Mouse (Mus musculus) CD4-positive naive resting alpha-beta T cell, adult 57 days (primary cell): Measurements from ENCODE around the gene Prl2c1. TPM values are rescaled to one million over a fixed set of nuclear protein-coding genes. Genes with fewer than 3 reads are reported as not detected.

Experiments
- total RNA-seq: library from RNA; stranded (reverse); gene quantifications from one replicate; pipeline ENCODE4 v1.2.4, GENCODE M21; 2023

The Prl2c1 gene
- total RNA-seq: not detected

DNA sequence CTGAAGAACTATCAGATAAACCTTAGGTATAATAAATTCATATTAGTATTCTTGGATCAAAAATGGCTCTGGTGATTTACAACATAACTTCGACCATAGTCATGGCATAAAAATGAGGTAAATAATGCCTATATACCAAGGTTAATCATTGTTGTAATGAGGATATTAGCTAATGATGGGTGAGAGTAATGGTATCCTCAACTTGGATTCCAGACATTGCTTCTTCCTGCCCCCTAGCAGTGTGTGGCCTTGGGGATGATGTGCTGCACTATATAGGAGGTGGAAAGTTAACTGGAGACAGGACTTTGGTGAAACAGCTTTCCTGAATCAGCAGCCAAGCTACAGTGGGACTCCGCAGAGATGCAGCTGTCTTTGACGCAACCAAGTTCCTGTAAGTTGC, at the start of gene Prl2c1:
Gene Prl2c1 (plus strand): TSS at position 301 of the 400 bp plus-strand sequence.

DNA sequence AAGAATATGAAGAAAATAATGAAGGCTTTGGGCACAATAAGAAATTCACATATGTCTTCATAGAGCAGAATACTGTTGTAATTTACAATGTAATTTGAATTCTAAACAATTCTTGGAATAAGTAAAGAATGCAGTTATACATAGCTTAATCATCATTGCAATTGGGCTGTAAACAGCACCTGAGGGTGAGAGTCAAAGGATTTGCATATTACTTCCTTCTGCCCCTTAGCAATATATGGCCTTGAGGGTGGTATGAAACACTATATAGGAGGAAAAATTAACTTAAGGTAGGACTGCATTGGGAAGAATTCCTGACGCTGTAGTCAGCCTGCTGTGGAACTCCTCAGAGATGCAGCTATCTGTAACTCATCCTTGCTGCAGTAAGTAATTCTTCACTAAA, 47.8 kb upstream of the Prl2c1 start, which contains the start of gene Prl2a1:
Gene Prl2a1 (plus strand): TSS at position 301 of the 400 bp plus-strand sequence.

Other genes starting within 250 kb of the Prl2c1 start
- not detected for gene Prl7b1, start 238.8 kb upstream of the Prl2c1 start, total RNA-seq
- not detected for gene Prl7a1, start 206.8 kb upstream of the Prl2c1 start, total RNA-seq
- not detected for gene Prl7a2, start 181.3 kb upstream of the Prl2c1 start, total RNA-seq
- not detected for gene Prl7d1, start 132.6 kb upstream of the Prl2c1 start, total RNA-seq
- not detected for gene Prl7c1, start 68.5 kb upstream of the Prl2c1 start, total RNA-seq
- not detected for gene Prl2a1, start 47.7 kb upstream of the Prl2c1 start, total RNA-seq
- gene Prl4a1, start 166.9 kb downstream of the Prl2c1 start, total RNA-seq: not detected